Mouse (Mus musculus): ENCODE results near the gene Acsbg1.

Acsbg1 gene

GRCm38 (mm10) chr9:54639192-54639591, 22.5 kb downstream of the Acsbg1 start:
- ChIA-PET POLR2A (interaction anchor here in 3 of 4 experiments (0.5 to 1.3 kb wide), 3 partner anchors 11 to 102 kb away, joined by 4 to 9 read pairs (median 4); no protein-coding TSS in a partner anchor), CTCF (interaction anchor here in 3 of 4 experiments (0.6 to 0.8 kb wide), 3 partner anchors 37 to 809 kb away, joined by 3 read pairs; no protein-coding TSS in a partner anchor)

DNA sequence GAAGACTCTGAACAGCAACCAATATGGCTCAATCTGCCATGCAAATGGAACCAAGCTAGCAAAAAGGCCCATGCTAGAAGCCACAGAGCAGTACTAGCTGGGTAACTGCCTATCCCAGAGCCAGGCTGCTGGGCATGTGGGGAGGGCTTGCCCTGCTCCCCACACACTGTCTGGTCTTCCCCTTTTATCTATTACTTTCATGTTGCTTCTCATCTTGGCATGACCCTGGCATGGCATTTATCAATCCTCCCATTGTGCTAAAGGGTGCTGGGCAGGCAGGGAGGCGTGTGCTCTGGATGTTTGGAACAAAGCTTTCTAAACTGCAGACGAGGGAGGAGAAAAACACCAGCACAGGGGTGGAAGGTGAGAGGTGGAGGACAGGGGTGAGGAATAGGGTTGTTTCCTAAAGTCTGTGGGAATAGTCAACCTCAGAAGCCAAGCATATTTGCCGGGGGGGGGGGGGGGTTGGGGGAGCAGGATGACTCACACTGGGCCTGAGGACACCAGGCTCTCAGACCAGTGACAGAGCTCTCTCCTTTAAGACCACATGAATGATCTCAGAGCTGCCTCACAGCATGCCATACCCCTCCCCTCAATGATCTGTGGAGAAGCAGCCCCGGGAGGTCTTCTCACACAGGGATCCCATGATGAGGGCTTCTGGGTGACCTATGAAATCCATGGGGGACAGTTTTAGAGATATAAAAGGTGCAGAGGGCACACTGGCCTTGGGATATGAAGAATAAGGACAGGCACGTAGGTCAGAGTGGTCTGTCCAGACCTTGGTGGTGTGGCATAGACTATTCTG, 24.0 kb downstream of the Acsbg1 start:
- CTCF ChIA-PET, result no interaction called here
- POLR2A ChIA-PET, result no interaction called here

DNA sequence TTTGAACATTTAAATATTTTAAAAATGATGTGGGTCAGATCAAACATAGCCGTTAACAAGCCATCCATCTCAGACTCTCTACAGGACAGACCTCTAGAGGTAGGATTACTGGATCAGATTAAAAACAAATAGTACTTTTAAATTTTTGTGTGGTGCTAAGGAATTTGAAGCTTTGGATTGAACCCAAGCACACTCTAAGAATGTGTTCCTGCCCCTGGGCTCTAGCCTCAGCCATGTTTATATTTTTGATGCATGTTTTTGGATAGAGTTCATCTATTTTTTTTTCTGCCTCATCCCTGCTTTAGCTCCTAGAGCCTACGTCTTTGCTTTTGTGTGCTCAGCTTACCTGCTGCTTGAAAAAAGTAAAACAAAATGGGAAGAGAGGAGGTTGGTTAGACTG, 28.3 kb downstream of the Acsbg1 start:
- POLR2A ChIA-PET, result no interaction called here

DNA sequence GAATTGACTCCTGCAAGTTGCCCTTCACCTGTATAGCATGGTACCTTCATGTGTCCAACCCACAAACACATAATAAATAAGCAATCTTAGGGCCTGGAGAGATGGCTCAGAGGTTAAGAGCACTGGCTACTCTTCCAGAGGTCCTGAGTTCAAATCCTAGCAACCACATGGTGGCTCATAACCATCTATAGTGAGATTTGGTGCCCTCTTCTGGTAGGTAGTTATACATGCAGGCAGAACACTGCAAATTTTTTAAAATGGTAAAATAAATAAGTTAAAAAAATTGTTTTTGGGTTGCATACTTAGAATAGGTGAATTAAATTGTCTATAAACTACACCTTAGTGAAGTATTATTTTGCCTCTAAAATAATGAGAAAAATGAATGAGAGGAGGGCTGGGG, 30.8 kb downstream of the Acsbg1 start:
- ChIA-PET CTCF (interaction anchor here in 1 of 4 experiments (0.7 to 2.9 kb wide), 2 partner anchors 45 to 97 kb away, joined by 3 to 17 read pairs; no protein-coding TSS in a partner anchor), POLR2A (no interaction called here)

More for the DNA sequence above, 28.3 kb downstream of the Acsbg1 start:
- CTCF ChIA-PET, result interaction anchor here (0.5 to 2.0 kb wide), 5 partner anchors 29 to 228 kb away, joined by 3 to 5 read pairs (median 3); no protein-coding TSS in a partner anchor

- ChIA-PET POLR2A (no interaction called here), CTCF (interaction anchor here in 3 of 4 experiments (0.5 to 2.9 kb wide), 8 partner anchors 15 to 505 kb away, joined by 3 to 17 read pairs (median 4); no protein-coding TSS in a partner anchor)
These were observed 31.9 kb downstream of the Acsbg1 start for GRCm38 (mm10) chr9:54629613-54630261.

- ChIA-PET POLR2A (interaction anchor here in 3 of 4 experiments (0.6 to 1.4 kb wide), 6 partner anchors 11 to 322 kb away, joined by 3 to 9 read pairs (median 4); partner anchors contain the start of genes AY074887 (in 1 of the 3), Ireb2 (in 1 of the 3) and Psma4 (in 1 of the 3)), CTCF (interaction anchor here (0.6 to 2.9 kb wide), 14 partner anchors 10 to 686 kb away, joined by 3 to 17 read pairs (median 4); no protein-coding TSS in a partner anchor)
These were observed 32.9 kb downstream of the Acsbg1 start for GRCm38 (mm10) chr9:54628752-54629151.

GRCm38 (mm10) chr9:54627240-54627639, 34.4 kb downstream of the Acsbg1 start:
- ChIA-PET POLR2A (no interaction called here), CTCF (interaction anchor here in 1 of 4 experiments (0.7 kb wide), 1 partner anchor 50 kb away, joined by 6 read pairs; no protein-coding TSS in a partner anchor)

DNA sequence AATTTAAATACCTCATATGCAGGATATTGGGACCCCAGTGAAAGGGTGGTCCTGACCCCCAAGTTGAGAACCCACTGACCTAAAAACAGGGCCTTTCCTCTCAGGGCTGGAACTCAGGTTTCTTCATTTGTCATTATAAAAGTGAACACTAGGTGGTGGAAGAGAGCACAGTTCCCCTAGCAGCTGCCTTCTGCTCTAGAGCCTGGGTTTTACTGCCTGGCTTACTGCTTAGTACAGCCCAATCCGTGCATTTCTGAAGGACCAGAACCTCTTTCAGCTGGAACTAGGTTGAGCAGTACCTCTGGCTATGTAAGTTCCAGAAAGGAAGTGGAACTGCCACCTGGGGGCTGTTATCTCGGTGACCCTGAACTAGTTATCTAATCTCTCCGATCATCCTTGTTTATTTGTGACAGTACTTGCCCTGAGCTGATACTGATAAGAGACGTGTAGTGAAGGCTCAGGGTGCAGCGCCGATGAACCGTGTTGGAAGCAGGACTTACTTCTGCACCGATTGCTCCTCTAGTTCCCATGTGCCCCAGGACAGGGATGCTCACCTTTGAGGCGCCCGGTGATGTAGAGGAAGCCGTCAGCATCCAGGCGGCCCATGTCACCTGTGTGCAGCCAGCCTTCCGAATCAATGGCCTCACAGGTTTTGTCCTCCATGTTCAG, 47.4 kb downstream of the Acsbg1 start:
- POLR2A ChIA-PET, result interaction anchor here in 2 of 4 experiments (0.6 to 1.0 kb wide), 2 partner anchors 14 to 248 kb away, joined by 3 to 4 read pairs; no protein-coding TSS in a partner anchor

GRCm38 (mm10) chr9:54612781-54613191, 48.9 kb downstream of the Acsbg1 start:
- ChIA-PET CTCF (interaction anchor here in 2 of 4 experiments (0.6 to 2.4 kb wide), 5 partner anchors 8 to 209 kb away, joined by 3 to 9 read pairs (median 5); no protein-coding TSS in a partner anchor), POLR2A (no interaction called here)

More for the DNA sequence above, 47.4 kb downstream of the Acsbg1 start:
- CTCF ChIA-PET, result interaction anchor here (0.6 to 2.4 kb wide), 29 partner anchors 10 to 1085 kb away, joined by 3 to 15 read pairs (median 4); partner anchors contain the start of gene Wdr61 (in 1 of the 4)

DNA sequence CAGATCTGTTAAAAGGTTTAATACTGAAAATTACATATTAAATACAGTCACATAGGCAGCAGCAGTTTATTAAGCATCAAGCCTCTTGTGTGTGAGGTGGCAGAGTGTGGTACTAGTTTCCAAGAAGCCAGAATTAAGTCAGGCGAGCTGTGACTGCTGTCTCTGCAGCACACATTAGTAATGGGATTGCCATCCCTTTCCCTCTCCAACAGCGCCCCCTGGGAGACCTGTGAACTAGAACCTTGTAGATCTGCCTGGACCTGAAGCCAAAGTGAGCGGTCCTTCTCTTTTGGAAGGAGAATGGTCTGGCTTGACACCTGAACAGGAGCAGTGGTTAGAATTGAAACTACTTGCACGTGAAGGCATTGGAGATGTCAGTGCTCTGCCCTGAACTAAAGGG, 56.8 kb downstream of the Acsbg1 start:
- ChIA-PET CTCF (interaction anchor here (0.5 to 2.4 kb wide), 13 partner anchors 9 to 404 kb away, joined by 3 to 11 read pairs (median 3); no protein-coding TSS in a partner anchor), POLR2A (interaction anchor here in 2 of 4 experiments (0.7 to 1.4 kb wide), 4 partner anchors 11 to 354 kb away, joined by 3 to 9 read pairs (median 4); partner anchors contain the start of gene Idh3a (in 1 of the 2))

- POLR2A ChIA-PET, result interaction anchor here in 2 of 4 experiments (0.7 to 1.4 kb wide), 4 partner anchors 10 to 354 kb away, joined by 3 to 9 read pairs (median 4); partner anchors contain the start of gene Idh3a (in 1 of the 2)
These were observed 57.5 kb downstream of the Acsbg1 start for GRCm38 (mm10) chr9:54604131-54604654.

DNA sequence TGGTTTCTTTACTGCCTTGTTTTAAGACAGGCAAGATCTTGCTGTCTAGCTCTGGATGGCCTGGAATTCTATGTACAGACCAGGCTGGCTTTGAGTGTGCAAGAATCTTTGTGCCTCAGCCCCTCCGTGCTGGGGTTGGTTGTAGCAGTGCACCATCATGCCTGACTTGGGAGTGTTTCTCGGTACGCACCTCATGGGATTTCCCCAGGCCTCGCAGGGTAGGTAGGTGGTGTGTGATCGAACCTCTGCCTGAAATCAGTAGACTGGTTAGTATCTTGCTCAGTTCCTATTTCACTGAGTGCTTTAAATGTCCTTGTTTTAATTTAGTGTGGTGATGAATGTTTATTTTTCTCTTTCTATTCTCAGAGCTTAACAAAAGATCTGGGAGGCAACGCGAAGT, 58.8 kb downstream of the Acsbg1 start:
- ChIA-PET POLR2A (interaction anchor here in 2 of 4 experiments (1.0 to 2.0 kb wide), 2 partner anchors 9 to 14 kb away, joined by 3 to 4 read pairs; no protein-coding TSS in a partner anchor), CTCF (no interaction called here)

More at GRCm38 (mm10) chr9:54604131-54604654, 57.5 kb downstream of the Acsbg1 start:
- CTCF ChIA-PET, result interaction anchor here (0.6 to 2.4 kb wide), 12 partner anchors 9 to 387 kb away, joined by 3 to 9 read pairs (median 4); no protein-coding TSS in a partner anchor

- CTCF ChIA-PET, result interaction anchor here in 1 of 4 experiments (1.0 kb wide), 1 partner anchor 55 kb away, joined by 3 read pairs; no protein-coding TSS in a partner anchor
- POLR2A ChIA-PET, result interaction anchor here in 2 of 4 experiments (1.0 to 2.0 kb wide), 2 partner anchors 9 to 13 kb away, joined by 3 to 4 read pairs; no protein-coding TSS in a partner anchor
These were observed 59.3 kb downstream of the Acsbg1 start for GRCm38 (mm10) chr9:54602386-54602785.

DNA sequence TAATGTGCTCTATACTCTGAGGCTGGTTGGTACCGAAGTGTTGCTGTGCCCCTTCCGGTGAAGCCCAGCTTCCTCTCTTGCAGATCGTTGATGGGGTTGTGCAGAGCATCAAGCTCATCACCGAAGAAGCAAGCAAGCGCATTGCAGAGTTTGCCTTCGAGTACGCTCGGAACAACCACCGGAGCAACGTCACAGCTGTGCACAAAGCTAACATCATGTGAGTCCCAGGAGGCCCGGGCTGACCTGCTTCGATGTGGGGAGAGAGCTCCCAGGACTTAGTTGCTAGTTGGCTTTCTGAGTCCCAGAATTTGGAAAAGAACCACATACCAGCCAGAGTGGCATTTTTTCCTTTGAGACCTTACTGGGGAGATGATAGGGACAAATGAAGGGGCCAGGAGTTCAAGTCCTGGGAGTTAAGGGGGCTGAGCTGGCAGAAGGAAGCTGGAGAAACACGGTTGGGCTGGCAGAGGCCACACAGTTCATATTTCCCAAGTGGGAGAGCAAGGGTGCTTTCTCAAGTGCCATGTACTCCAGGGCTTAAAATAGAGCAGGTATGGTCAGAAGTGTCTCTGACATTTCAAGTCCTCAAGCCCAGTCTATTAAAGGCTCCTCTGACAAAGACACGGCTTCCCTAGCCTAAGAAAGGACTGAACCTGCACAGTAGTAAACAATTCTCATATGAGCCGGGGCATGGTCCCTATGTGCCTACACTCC, 64.8 kb downstream of the Acsbg1 start:
- POLR2A ChIA-PET, result interaction anchor here in 2 of 4 experiments (1.1 to 1.5 kb wide), 3 partner anchors 8 to 14 kb away, joined by 3 read pairs; no protein-coding TSS in a partner anchor
- CTCF ChIA-PET, result no interaction called here

DNA sequence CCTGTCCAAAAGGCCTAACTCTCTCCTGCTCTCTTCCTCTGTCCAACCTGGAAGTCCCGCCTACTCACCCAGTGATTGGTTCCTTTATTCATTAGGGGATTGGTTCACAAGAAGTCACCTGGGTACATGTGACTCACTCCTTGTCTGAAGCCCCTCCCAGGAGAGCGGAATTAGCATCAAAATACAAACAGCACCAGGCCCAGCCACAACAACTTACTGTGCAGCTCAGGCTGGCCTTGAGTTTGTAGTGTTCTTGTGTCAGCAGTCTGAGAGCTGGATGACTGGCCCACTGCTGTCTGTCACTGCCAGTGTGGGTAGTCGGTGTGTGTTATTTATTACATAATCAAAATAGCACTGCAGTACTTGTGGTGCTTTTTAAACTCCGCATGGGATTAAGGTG, 68.0 kb downstream of the Acsbg1 start:
- ChIA-PET CTCF (interaction anchor here in 1 of 4 experiments (0.6 kb wide), 1 partner anchor 25 kb away, joined by 3 read pairs; no protein-coding TSS in a partner anchor), POLR2A (interaction anchor here in 3 of 4 experiments (0.5 to 1.5 kb wide), 14 partner anchors 9 to 1352 kb away, joined by 3 to 13 read pairs (median 3); partner anchors contain the start of gene Sh2d7 (in 1 of the 3))

- ChIA-PET POLR2A (interaction anchor here in 1 of 4 experiments (3.1 kb wide), 1 partner anchor 27 kb away, joined by 19 read pairs; the partner anchor contains the start of gene Cib2), CTCF (no interaction called here)
These were observed 73.8 kb downstream of the Acsbg1 start for GRCm38 (mm10) chr9:54587863-54588262.

All from embryonic stem cell, embryonic (primary cell).